Mouse (Mus musculus): ENCODE data around the gene Kantr. TPM values are rescaled to one million over a fixed set of nuclear protein-coding genes. Genes with fewer than 3 reads are reported as not detected.
"Not testable (repeated sequence)": the region's sequence is repeated elsewhere in the genome, so short reads cannot be mapped to it uniquely, and the experiment has no call there.

Kantr gene
- total RNA-seq, 1 experiment from 2014 or later = 4.8 TPM

- no peak for ATAC-seq (ENCODE audit: extremely low read depth, insufficient number of reproducible peaks, low FRiP score, poor library complexity, severe bottlenecking)
These were observed 19.9 kb downstream of the Kantr start for GRCm38 (mm10) chrX:152307371-152307770.

GRCm38 (mm10) chrX:152306224-152306623 lies 21.1 kb downstream of the Kantr start:
- no peak for ATAC-seq (ENCODE audit: extremely low read depth, insufficient number of reproducible peaks, low FRiP score, poor library complexity, severe bottlenecking)

GRCm38 (mm10) chrX:152287026-152287425 lies 40.3 kb downstream of the Kantr start:
- ATAC-seq (ENCODE audit: extremely low read depth, insufficient number of reproducible peaks, low FRiP score, poor library complexity, severe bottlenecking) = not testable (repeated sequence)

- no peak for ATAC-seq (ENCODE audit: extremely low read depth, insufficient number of reproducible peaks, low FRiP score, poor library complexity, severe bottlenecking)
These were observed 42.5 kb downstream of the Kantr start for GRCm38 (mm10) chrX:152284746-152285145.

GRCm38 (mm10) chrX:152279384-152279783 lies 47.9 kb downstream of the Kantr start:
- no peak for ATAC-seq (ENCODE audit: extremely low read depth, insufficient number of reproducible peaks, low FRiP score, poor library complexity, severe bottlenecking)

- ATAC-seq (ENCODE audit: extremely low read depth, insufficient number of reproducible peaks, low FRiP score, poor library complexity, severe bottlenecking) = no peak
These were observed 56.1 kb downstream of the Kantr start for GRCm38 (mm10) chrX:152271189-152271588.

Other genes starting within 250 kb of the Kantr start
- 0.23 and 0.74 TPM in 2 replicates for gene Iqsec2, start 183.2 kb downstream of the Kantr start, total RNA-seq (2017)
- gene Kdm5c, start 94.5 kb downstream of the Kantr start, total RNA-seq (2017) = 69.0 and 73.4 TPM in 2 replicates
- 39.7 and 45.9 TPM in 2 replicates for gene Tspyl2, start 14.9 kb upstream of the Kantr start, total RNA-seq (2017)
- not detected in 2 replicates for gene Gpr173, start 41.2 kb upstream of the Kantr start, total RNA-seq (2017)
- not detected in 2 replicates for gene Cldn34a, start 235.8 kb upstream of the Kantr start, total RNA-seq (2017)

All from neutrophil, adult 5-6 weeks (primary cell).